Comparison of ENCODE assay signal across 7 mouse cellular contexts in genomic region chr9:124442533-124442855, GRCm38 (mm10). TPM values are rescaled to one million over a fixed set of nuclear protein-coding genes. Genes with fewer than 3 reads are reported as not detected.
A peak's percentile ranks its signal among the peaks of the same experiment; 100 is the strongest.
DNase-seq lines count a peak whose midpoint lies in the region; ATAC-seq and TF ChIP-seq lines count a peak whose summit lies in the region.

No protein-coding gene starts in this region.

- no peaks in the 10 kb centered on the region for H3K4me1 ChIP-seq in midbrain, postnatal 0 days (ENCODE audit: insufficient read depth, low read length)

- no peaks in the 10 kb centered on the region for H3K27me3 ChIP-seq in midbrain, postnatal 0 days (ENCODE audit: insufficient read depth, low read length)

- no peak overlapping the region for H3K27ac ChIP-seq in midbrain, postnatal 0 days (ENCODE audit: low read depth, low read length)

- H3K9ac ChIP-seq in midbrain, postnatal 0 days (replicated peaks; ENCODE audit: low read length, poor library complexity, severe bottlenecking), result no peak overlapping the region

- peak; percentile 5 to 8 for DNase-seq in lung, adult 18-20 months
- DNase-seq in lung, postnatal 25 days (ENCODE audit: low spot score), result no peak
- DNase-seq in ZHBTc4 (ENCODE audit: low read depth, low spot score), result peak; percentile 40
- DNase-seq in frontal cortex, postnatal 10 days (ENCODE audit: low spot score in 2 of 2), result peak; percentile 35 to 60
- DNase-seq in layer of hippocampus, postnatal 10 days (ENCODE audit: low spot score in 2 of 2), result peak; percentile 13 to 43
- peak; percentile 6 for DNase-seq in midbrain, postnatal 0 days (ENCODE audit: low spot score)

- no peak overlapping the region for H3K4me2 ChIP-seq in midbrain, postnatal 0 days (ENCODE audit: low read depth, low read length, poor library complexity, severe bottlenecking)

- H3K4me3 ChIP-seq in midbrain, postnatal 0 days (ENCODE audit: low read depth, low read length), result no peak overlapping the region

- WGBS in midbrain, postnatal 0 days, result 98% methylated on average over 15 of the region's 15 CpGs

- 0 out of 2 replicates have a peak, but pooled peaks have one; percentile 15 for ATAC-seq in midbrain, postnatal 0 days (ENCODE audit: low FRiP score)
- ATAC-seq in activated CD4-positive, CD25-positive, alpha-beta regulatory T cell, adult 4 months, result no peak

- no peak for TF ChIP-seq CTCF in midbrain, postnatal 0 days (IDR thresholded peaks at IDR 0.05)

- peaks cover 9% of the 10 kb centered on the region; the same call in 1 of the 2 replicates for H3K9me3 ChIP-seq in midbrain, postnatal 0 days (ENCODE audit: low read length)

- H3K36me3 ChIP-seq in midbrain, postnatal 0 days (ENCODE audit: insufficient read depth, low read length), result peaks cover 23% of the 10 kb centered on the region

RNA-seq across cellular contexts. Expression of gene Ppp2r3d, which starts 34.2 kb away (rescaled TPM):
- total RNA-seq in layer of hippocampus, postnatal 10 days (2021), result 100 to 1,000 TPM; 110 to 113 TPM
- total RNA-seq in midbrain, postnatal 0 days (2014; rRNA removed), result 114 and 134 TPM in 2 replicates
- polyA plus RNA-seq in midbrain, postnatal 0 days (2015; fragmentation: Nextera tagmentation; extraction: Ambion mirVana), result 151 and 168 TPM in 2 replicates
- 10 to 100 TPM; 11.5 to 12.8 TPM for polyA plus RNA-seq in activated CD4-positive, CD25-positive, alpha-beta regulatory T cell, adult 4 months (2017; shearing (Covaris generic))

RNA-seq across cellular contexts. Expression of gene Gm21836, which starts 51.1 kb away (rescaled TPM):
- total RNA-seq in layer of hippocampus, postnatal 10 days (2021), result not detected
- total RNA-seq in midbrain, postnatal 0 days (2014; rRNA removed), result not detected in 2 replicates
- not detected in 2 replicates for polyA plus RNA-seq in midbrain, postnatal 0 days (2015; fragmentation: Nextera tagmentation; extraction: Ambion mirVana)
- not detected for polyA plus RNA-seq in activated CD4-positive, CD25-positive, alpha-beta regulatory T cell, adult 4 months (2017; shearing (Covaris generic))
